In the genomic region with DNA sequence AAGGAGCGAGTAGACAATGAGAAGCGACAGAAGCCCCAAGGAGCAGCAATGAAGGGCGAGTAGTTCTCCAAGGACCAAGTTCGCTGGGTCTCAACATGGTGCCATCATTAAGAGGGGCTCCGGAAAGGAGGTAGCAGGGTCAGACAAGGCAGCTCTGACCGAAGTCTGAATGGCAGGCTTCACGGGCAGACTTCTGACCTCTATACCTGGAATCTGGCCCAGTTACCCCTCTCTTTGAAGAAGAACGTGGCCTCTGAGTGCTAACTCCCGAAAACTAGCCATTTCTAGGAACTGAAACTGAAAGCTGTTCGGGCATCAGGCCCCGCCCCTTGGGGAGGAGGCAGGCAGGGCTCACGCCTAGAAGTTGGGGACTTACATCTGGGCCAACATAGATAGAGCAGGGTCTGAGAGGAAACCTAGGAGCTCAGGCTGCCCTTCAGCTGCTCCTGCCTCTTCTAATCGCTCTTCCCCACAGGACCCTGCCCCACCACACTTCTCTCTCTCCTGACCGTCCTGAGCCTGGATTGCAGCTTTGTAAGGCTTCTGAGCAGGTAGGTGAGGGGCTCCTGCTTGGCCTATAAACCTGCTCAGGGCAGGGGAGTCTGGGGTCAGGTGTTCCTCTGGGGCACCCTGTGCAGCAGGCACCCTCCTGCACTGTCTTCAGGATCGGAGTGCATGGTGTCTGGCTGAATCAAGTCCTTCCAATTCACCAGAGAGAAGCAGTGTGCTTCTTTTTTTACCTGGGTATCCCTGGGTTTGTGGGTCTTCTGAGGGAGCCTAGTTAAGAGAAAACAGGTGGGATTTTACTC, we compare ENCODE assay signal across 8 mouse cellular contexts. TPM values are rescaled to one million over a fixed set of nuclear protein-coding genes. Genes with fewer than 3 reads are reported as not detected.
DNase-seq lines count a peak whose midpoint lies in the region; ATAC-seq and TF ChIP-seq lines count a peak whose summit lies in the region.
"Not testable (repeated sequence)": the region's sequence is repeated elsewhere in the genome, so short reads cannot be mapped to it uniquely, and the experiment has no call there.

A gene (plus strand): TSS at position 328 of the 809 bp plus-strand sequence.
A gene (plus strand): TSS at position 390 of the 809 bp plus-strand sequence.

- peaks cover 17% of the 10 kb centered on the region for H3K36me3 ChIP-seq in G1E (replicated peaks)
- H3K36me3 ChIP-seq in hindbrain, embryonic 12.5 days: not testable (repeated sequence)

- ATAC-seq in G1E (ENCODE audit: extremely low read depth, insufficient number of reproducible peaks, low FRiP score, poor library complexity, severe bottlenecking): peak; percentile 78
- not testable (repeated sequence) for ATAC-seq in hindbrain, embryonic 12.5 days (ENCODE audit: low FRiP score)

- TF ChIP-seq CTCF in G1E (IDR thresholded peaks at IDR 0.05; ENCODE audit: low read depth, low read length): not testable (repeated sequence)

- peaks cover 32% of the 10 kb centered on the region for H3K4me1 ChIP-seq in G1E (ENCODE audit: insufficient read depth, low read depth, low read length)
- not testable (repeated sequence) for H3K4me1 ChIP-seq in hindbrain, embryonic 12.5 days

- peak within 1 kb of the TSS; percentile 38; the same call in 1 of the 2 replicates for H3K9ac ChIP-seq in hindbrain, embryonic 12.5 days

- not testable (repeated sequence) for H3K27ac ChIP-seq in hindbrain, embryonic 12.5 days

- not testable (repeated sequence) for H3K9me3 ChIP-seq in G1E (replicated peaks); hindbrain, embryonic 12.5 days (replicated peaks)

- H3K4me3 ChIP-seq in G1E (ENCODE audit: low read depth, low read length): peak within 1 kb of the TSS; percentile 72
- peak within 1 kb of the TSS; percentile 41 for H3K4me3 ChIP-seq in hindbrain, embryonic 12.5 days

- 11% methylated on average over 13 of the region's 15 CpGs for WGBS in hindbrain, embryonic 12.5 days

- peak within 1 kb of the TSS; percentile 63 for H3K4me2 ChIP-seq in hindbrain, embryonic 12.5 days (replicated peaks)

- peaks cover 19% of the 10 kb centered on the region for H3K27me3 ChIP-seq in G1E (ENCODE audit: insufficient read depth, low read length)
- not testable (repeated sequence) for H3K27me3 ChIP-seq in hindbrain, embryonic 12.5 days

- DNase-seq in G1E (ENCODE audit: low spot score): peak; percentile 26
- peak; percentile 28 to 43 for DNase-seq in cerebellum, postnatal 14 days
- DNase-seq in frontal cortex, postnatal 36 days (ENCODE audit: low spot score in 2 of 2): peak; percentile 45 to 50
- peak; percentile 13 to 31 for DNase-seq in layer of hippocampus, postnatal 25 days (ENCODE audit: extremely low spot score in 1 of 2, low spot score in 1 of 2)
- peak; percentile 92 for DNase-seq in lung, postnatal 36 days
- peak; percentile 79 for DNase-seq in ovary, postnatal 36 days (ENCODE audit: low spot score)
- DNase-seq in thymus, postnatal 14 days: peak; percentile 89

RNA-seq across cellular contexts. Expression of the first gene that starts in this region (rescaled TPM):
- 10.3 and 11.1 TPM in 2 replicates for total RNA-seq in G1E (2014; fragmentation: Nextera tagmentation)
- total RNA-seq in G1E (2017): 9.9 and 11.0 TPM in 2 replicates
- polyA plus RNA-seq in G1E (2012): 1.2 and 1.4 TPM in 2 replicates
- 1.9 and 2.0 TPM in 2 replicates for polyA plus RNA-seq in hindbrain, embryonic 12.5 days (2016; fragmentation: Nextera tagmentation; extraction: Ambion mirVana)
- total RNA-seq in layer of hippocampus, postnatal 25 days (2021): 1 to 10 TPM; 1.2 to 1.5 TPM

RNA-seq across cellular contexts. Expression of the second gene that starts in this region (rescaled TPM):
- total RNA-seq in G1E (2014; fragmentation: Nextera tagmentation) (6.7 and 7.1 TPM in 2 replicates), G1E (2017) (6.0 and 6.3 TPM in 2 replicates)
- 0.18 and 0.30 TPM in 2 replicates for polyA plus RNA-seq in G1E (2012)
- polyA plus RNA-seq in hindbrain, embryonic 12.5 days (2016; fragmentation: Nextera tagmentation; extraction: Ambion mirVana): 0.87 and 0.96 TPM in 2 replicates
- total RNA-seq in layer of hippocampus, postnatal 25 days (2021): 1 to 10 TPM; 1.3 to 2.1 TPM

Comparison
In these comparisons a context has a peak if more than half of its experiments do, and no peak if none do; other contexts are left out.
1. RNA of the first gene that starts in this region (total RNA-seq): 9.9 to 11.1 TPM in G1E; 1.2 to 1.5 TPM in layer of hippocampus, postnatal 25 days; every median in the first group is over 4 times any median in the second.
2. DNase-seq: peak in every context shown above with its lines; median percentile 92 in lung, postnatal 36 days; 89 in thymus, postnatal 14 days; 79 in ovary, postnatal 36 days; 48 in frontal cortex, postnatal 36 days; 36 in cerebellum, postnatal 14 days; 26 in G1E; 22 in layer of hippocampus, postnatal 25 days.